Mouse (Mus musculus) heart, embryonic 10.5 days (tissue): Measurements from ENCODE around the gene Timm29. TPM values are rescaled to one million over a fixed set of nuclear protein-coding genes. Genes with fewer than 3 reads are reported as not detected.
"Not testable (repeated sequence)": the region's sequence is repeated elsewhere in the genome, so short reads cannot be mapped to it uniquely, and the experiment has no call there.

Experiments used
- DNase-seq: peaks from one replicate; pipeline ENCODE4 v3.0.0-alpha.2; 2017; ENCODE audit warnings: low spot score
- H3K27ac ChIP-seq: fragments of 300-500 bp; sonication (generic); 2 replicates; pipeline ENCODE4 v1.5.1; 2016; ENCODE audit warnings: mild to moderate bottlenecking
- H3K27me3 ChIP-seq: fragments of 300-500 bp; sonication (generic); 2 replicates; pipeline ENCODE4 v1.6.1; 2016; ENCODE audit warnings: mild to moderate bottlenecking; ENCODE audit not compliant: poor library complexity, insufficient read depth, severe bottlenecking
- H3K36me3 ChIP-seq: fragments of 300-500 bp; sonication (generic); 2 replicates; pipeline ENCODE4 v1.6.1; 2016; ENCODE audit warnings: mild to moderate bottlenecking, moderate library complexity
- H3K4me1 ChIP-seq: fragments of 300-500 bp; sonication (generic); 2 replicates; pipeline ENCODE4 v1.6.1; 2016; ENCODE audit warnings: mild to moderate bottlenecking
- H3K4me3 ChIP-seq: fragments of 300-500 bp; sonication (generic); 2 replicates; pipeline ENCODE4 v1.5.1; 2016; ENCODE audit warnings: mild to moderate bottlenecking, moderate library complexity
- H3K9me3 ChIP-seq: fragments of 300-500 bp; sonication (generic); 2 replicates; pipeline ENCODE4 v1.6.1; 2016; ENCODE audit warnings: mild to moderate bottlenecking, moderate library complexity
- WGBS: fragments of 180-500 bp; shearing (Covaris S2); methylation state at CpG from one replicate; pipeline ENCODE4 v1.1.7; 2016; 5-methylcytosine and 5-hydroxymethylcytosine counted together
- polyA plus RNA-seq: library from polyadenylated mRNA; unstranded; fragments of >200 nt; fragmentation: Nextera tagmentation; extraction: Ambion mirVana; gene quantifications from 2 replicates; pipeline ENCODE4 v1.2.1, GENCODE M21; 2016

Timm29 gene
- polyA plus RNA-seq, 1 experiment from 2014 or later = 33.3 TPM

DNA sequence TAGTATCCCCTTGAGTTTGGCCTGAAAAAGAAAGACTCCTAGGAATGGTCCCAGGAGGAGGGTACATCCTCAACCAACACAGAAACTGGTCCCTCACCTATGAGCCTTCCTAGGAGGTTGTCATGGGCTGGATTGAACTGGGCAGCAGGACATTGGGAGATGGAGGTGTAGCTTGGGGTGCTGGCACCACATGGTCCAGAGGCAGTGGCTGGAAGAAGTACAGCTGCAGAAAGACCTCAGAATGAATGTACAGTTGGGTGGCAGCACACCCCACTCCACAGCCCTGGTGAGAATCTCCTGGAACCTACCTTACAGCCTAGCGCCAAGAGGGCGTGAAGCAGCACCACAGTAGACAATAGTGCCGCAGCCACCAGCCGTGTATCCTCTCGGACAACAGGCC lies 3.0 kb upstream of the Timm29 start:
- 90% methylated on average over 5 of the region's 5 CpGs for WGBS
- Histone ChIP-seq H3K27me3 (no peaks in the 10 kb centered on the region), H3K4me1 (peaks cover 25% of the 10 kb centered on the region), H3K9me3 (no peaks in the 10 kb centered on the region), H3K36me3 (peaks cover 70% of the 10 kb centered on the region), H3K27ac (no peak overlapping the region), H3K4me3 (no peak overlapping the region)
- DNase-seq = no peak

DNA sequence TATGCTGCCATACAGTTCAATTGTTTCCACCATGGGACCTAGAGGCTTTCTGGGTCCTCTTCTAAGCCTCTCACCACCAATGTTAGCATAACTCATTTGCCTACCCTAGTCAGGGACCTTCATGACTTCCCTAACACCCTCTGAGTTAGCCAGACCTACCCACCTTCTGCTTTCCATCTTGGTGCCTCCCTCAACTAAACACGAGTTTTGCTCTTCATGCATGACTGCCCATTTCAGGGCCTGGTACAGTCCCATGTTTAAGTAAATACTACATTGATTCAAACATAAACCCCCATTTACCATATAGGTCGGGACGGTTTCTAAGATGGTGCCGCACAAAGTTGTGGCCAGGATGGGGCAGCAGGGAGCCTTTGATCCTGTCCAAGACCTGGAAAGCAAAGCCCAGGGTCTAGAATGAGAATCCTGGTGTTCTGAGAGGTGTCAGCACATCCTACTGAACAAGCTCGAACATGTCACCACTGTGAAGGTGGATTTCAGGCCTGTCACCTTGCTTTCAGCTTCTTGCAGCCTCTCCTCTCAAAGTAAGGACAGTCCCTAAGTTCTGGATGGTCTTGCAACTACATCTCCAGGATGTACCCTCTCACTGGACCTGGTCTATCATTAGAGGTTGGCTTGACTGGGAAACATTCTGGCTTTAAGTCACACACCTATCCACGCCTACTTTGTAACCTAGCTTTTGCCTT lies 1.2 kb upstream of the Timm29 start:
- H3K27me3 ChIP-seq = no peaks in the 10 kb centered on the region
- no peaks in the 10 kb centered on the region for H3K9me3 ChIP-seq
- H3K27ac ChIP-seq = no peak overlapping the region
- H3K4me1 ChIP-seq = peaks cover 25% of the 10 kb centered on the region
- no peak for DNase-seq
- H3K36me3 ChIP-seq = peaks cover 66% of the 10 kb centered on the region
- H3K4me3 ChIP-seq = peak overlapping the region; percentile 86; the same call in 1 of the 2 replicates
- WGBS = 86% methylated on average over 6 of the region's 6 CpGs

DNA sequence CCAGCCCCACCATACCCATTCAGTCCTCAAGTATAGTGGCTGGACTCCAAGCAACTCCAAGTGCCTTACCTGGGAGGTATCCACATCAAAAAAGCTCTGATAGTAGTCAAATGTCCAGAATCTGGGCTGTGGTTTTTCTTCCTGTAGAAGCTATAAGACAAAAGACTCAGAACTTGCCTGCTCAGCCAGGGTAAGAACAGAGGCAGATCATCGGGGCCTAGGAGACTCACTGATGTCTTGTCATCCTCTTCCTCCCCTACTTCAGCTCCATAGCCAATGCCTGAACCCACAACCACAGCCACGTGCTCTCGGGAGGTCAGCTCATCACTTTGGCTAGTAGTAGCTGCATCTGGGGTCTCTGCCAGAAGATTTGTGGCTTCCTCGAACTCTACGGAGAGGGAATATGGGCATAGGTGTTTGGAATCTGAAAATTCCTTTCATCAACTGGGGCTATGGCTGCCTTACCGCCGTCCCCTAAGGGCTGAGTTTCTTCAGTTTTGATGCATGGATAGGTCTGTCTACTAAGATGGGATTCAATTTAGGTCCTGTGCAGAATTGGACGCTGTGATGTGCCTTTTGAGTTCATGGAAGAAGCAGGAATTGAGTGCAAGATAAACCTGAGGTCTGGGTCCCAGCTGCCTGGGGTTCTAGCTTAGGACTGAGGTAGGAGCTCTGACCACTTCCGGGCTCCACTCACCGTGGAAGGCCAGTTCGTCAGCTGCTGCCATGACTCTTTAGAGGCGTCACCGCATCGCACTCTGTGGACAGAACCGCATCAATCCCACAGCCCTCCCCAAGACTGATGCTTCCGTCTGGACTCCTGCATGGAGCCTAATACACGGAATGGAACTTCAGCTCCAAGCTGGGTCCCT lies 455 bp upstream of the Timm29 start:
- H3K27me3 ChIP-seq = no peaks in the 10 kb centered on the region
- H3K4me1 ChIP-seq = peaks cover 25% of the 10 kb centered on the region
- H3K27ac ChIP-seq = peak overlapping the region; percentile 88
- H3K9me3 ChIP-seq = no peaks in the 10 kb centered on the region
- 22% methylated on average over 17 of the region's 17 CpGs for WGBS
- peaks cover 62% of the 10 kb centered on the region for H3K36me3 ChIP-seq
- H3K4me3 ChIP-seq = peak overlapping the region; percentile 86
- DNase-seq = peak; percentile 80

DNA sequence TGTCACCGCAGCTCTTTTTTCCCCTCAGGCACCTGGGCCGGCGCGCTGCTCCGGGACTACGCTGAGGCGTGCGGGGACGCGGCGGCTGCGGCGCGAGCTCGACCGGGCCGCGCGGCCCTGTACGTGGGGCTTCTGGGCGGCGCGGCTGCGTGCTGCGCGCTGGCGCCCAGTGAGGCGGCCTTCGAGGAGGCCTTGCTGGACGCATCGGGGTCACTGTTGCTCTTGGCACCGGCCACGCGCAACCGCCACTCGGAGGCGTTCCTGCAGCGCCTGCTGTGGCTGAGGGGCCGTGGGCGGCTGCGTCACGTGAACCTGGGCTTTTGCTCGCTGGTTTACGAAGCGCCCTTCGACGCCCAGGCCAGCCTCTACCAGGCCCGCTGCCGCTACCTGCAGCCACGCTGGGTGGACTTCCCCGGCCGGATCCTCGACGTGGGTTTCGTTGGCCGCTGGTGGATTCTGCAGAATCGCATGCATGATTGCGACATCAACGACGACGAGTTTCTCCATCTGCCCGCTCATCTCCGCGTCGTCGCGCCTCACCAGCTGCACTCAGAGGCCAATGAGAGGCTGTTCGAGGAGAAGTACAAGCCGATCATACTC lies 700 bp downstream of the Timm29 start:
- H3K4me3 ChIP-seq = peak overlapping the region; percentile 86
- no peaks in the 10 kb centered on the region for H3K27me3 ChIP-seq
- peak; percentile 83 for DNase-seq
- WGBS = 3% methylated on average over 69 of the region's 69 CpGs
- peaks cover 25% of the 10 kb centered on the region for H3K4me1 ChIP-seq
- H3K9me3 ChIP-seq = no peaks in the 10 kb centered on the region
- peak overlapping the region; percentile 88 for H3K27ac ChIP-seq
- peaks cover 50% of the 10 kb centered on the region for H3K36me3 ChIP-seq

DNA sequence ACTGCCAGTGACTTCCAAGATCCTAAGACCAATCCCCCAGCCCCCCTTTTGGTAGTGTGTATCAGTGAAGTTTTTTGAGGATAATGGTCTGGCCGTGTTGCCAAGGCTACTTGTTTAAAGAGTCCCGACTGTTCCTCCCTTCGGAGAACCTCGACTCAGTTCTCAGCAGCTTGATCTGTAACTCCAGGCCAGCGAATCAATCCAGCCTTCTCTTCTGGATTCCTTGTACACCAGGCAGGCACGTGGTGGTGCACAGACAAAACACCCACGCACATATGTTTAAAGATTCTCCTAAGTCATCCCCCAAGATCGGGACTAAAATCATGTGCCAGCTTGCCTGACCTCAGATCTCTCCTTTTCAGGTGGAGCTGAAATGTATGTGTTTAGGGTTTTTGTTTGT lies 1.8 kb downstream of the Timm29 start:
- H3K4me3 ChIP-seq, H3K9me3 ChIP-seq, H3K27ac ChIP-seq, H3K27me3 ChIP-seq, DNase-seq: not testable (repeated sequence)
- 90% methylated on average over 8 of the region's 8 CpGs for WGBS
- Histone ChIP-seq H3K36me3 (peaks cover 39% of the 10 kb centered on the region), H3K4me1 (peaks cover 25% of the 10 kb centered on the region)

DNA sequence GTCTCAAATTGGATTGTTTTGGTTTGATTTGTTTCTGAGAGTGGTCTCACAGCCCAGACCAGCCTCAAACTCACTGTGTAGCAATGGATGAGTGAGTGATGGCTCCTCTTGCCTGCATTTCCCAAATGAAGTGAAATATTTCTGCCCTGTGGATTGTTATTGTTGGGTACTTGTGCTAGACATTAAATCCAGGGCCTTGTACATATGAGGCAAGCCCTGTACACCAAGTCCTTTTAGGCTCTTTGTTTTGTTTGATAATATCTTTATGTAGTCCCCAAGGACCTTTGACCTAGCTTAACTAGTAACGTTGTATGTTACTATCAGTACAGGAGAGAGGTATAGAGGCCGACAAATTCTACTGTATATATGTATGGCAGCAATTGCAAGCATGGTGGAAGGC lies 2.3 kb downstream of the Timm29 start:
- WGBS = 85% methylated on average over 2 of the region's 2 CpGs
- peaks cover 34% of the 10 kb centered on the region for H3K36me3 ChIP-seq
- no peak for DNase-seq
- H3K4me1 ChIP-seq = peaks cover 25% of the 10 kb centered on the region
- H3K27me3 ChIP-seq = no peaks in the 10 kb centered on the region
- H3K9me3 ChIP-seq = no peaks in the 10 kb centered on the region
- no peak overlapping the region for H3K4me3 ChIP-seq
- no peak overlapping the region for H3K27ac ChIP-seq

DNA sequence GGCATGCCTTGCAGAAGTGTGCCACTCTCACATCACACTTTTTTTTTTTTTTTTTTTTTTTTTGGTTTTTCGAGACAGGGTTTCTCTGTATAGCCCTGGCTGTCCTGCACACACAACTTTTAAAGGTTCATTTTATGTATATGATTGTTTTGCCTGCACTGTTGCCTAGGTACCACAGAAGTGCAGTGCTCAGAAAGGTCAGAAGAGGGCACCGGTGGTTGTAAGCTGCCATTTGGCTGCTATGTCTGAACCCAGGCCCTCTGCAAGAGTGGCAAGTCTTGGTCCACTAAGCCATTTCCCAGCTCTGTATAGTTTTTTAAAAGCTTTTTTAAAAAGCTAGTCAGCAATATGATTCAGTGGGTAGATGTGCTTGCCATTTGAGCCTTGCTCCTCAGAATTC lies 5.7 kb downstream of the Timm29 start:
- 22% methylated on average over 2 of the region's 2 CpGs for WGBS
- DNase-seq = no peak
- H3K9me3 ChIP-seq = no peaks in the 10 kb centered on the region

DNA sequence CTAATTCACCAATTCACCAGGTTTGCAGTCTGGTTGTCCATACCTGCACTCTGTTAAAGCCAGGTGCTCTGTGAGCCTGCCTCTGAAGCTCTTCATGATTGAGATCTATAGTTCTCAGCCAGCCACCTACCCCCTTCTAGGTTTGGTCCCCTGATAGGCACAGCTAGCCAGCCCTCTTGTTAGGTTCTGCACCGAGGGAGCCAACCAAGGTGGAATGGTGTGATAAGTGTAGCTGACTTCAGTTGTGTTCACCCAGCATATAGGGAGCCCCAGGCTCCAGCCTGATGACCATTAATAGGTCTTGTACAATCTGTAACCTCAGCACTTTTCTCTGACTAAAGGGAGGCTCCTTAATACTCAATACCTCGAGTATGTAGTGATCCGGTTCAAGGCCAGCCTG lies 7.7 kb downstream of the Timm29 start:
- no peaks in the 10 kb centered on the region for H3K9me3 ChIP-seq
- H3K27me3 ChIP-seq = no peaks in the 10 kb centered on the region
- H3K27ac ChIP-seq = no peak overlapping the region
- H3K4me1 ChIP-seq = no peaks in the 10 kb centered on the region
- no peak overlapping the region for H3K4me3 ChIP-seq
- no peak for DNase-seq
- H3K36me3 ChIP-seq = peaks cover 11% of the 10 kb centered on the region; the same call in 1 of the 2 replicates
- WGBS = 66% methylated on average over 3 of the region's 3 CpGs

More for the DNA sequence above, 5.7 kb downstream of the Timm29 start:
- Histone ChIP-seq H3K36me3 (peaks cover 23% of the 10 kb centered on the region; the same call in 1 of the 2 replicates), H3K27me3 (no peaks in the 10 kb centered on the region), H3K4me1 (peaks cover 13% of the 10 kb centered on the region), H3K4me3 (no peak overlapping the region), H3K27ac (no peak overlapping the region)

DNA sequence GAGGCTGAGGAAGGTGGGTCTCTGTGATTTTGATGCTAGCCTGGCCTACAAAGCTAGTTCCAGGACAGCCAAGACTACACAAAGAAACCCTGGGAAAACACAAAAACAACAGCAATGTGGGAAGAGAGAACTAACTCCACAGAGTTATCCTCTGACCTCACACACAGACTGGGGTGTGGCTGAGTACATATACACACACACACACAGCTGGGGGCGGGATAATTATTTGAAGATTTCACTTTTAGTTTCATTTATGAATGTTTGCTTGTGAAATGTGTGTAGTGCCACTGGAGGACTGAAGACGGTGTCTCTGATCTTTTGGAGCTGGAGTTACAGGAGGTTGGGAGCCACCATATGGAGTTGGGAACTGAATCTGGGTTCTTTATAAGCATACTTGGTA lies 8.6 kb downstream of the Timm29 start:
- Histone ChIP-seq H3K27ac (no peak overlapping the region), H3K4me1 (no peaks in the 10 kb centered on the region), H3K9me3 (no peaks in the 10 kb centered on the region), H3K36me3 (peaks cover 6% of the 10 kb centered on the region; the same call in 1 of the 2 replicates), H3K4me3 (no peak overlapping the region), H3K27me3 (no peaks in the 10 kb centered on the region)
- DNase-seq = no peak
- 85% methylated on average over 2 of the region's 2 CpGs for WGBS

DNA sequence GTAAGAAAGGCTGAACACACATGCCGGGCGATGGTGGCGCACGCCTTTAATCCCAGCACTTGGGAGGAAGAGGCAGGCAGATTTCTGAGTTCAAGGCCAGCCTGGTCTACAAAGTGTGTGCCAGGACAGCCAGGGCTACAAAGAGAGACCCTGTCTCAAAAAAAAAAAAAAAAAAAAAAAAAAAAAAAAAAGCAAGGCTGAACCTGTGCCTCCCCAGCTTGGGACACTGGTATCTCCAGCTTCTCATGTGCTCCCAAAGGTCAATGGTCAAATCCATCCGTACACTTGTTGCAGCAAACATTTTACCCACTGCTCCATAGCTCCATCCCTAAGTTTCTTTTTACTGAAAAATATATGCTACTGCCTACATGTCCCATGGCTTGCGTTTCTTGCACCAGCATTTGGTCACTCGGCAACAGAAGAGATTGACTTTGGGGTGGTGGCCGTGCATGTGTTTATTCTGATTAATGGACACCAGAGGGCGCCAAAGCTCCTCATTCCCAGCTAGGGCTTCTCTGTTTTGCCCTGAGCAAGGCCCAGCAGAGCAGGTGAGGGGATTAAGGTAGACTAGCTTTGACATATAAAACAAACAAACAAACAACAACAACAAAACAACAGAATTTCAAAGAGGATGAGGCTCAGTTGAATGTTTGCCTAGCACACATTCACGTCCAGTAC lies 9.3 kb downstream of the Timm29 start:
- DNase-seq = peak; percentile 87
- no peaks in the 10 kb centered on the region for H3K27me3 ChIP-seq
- H3K4me3 ChIP-seq = no peak overlapping the region
- no peaks in the 10 kb centered on the region for H3K4me1 ChIP-seq
- 47% methylated on average over 10 of the region's 10 CpGs for WGBS
- no peak overlapping the region for H3K27ac ChIP-seq
- H3K9me3 ChIP-seq = no peaks in the 10 kb centered on the region
- 0 out of 2 replicates have a peak, but pooled peaks cover 2% of the 10 kb centered on the region for H3K36me3 ChIP-seq

DNA sequence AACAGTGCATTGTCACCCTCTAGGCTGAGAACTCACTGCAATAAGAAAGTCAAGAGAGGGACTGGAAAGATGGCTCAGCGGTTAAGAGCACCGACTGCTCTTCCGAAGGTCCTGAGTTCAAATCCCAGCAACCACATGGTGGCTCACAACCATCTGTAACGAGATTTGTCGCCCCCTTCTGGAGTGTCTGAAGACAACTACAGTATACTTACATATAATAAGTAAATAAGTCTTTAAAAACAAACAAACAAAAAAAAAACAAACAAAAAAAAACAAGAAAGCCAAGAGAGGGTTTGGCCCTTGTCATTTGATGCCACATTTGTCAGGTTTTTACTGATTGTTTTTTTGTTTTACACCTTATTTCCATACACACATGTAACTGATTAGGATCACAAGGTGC lies 11.6 kb downstream of the Timm29 start:
- Histone ChIP-seq H3K4me3 (no peak overlapping the region), H3K27ac (no peak overlapping the region), H3K27me3 (no peaks in the 10 kb centered on the region), H3K36me3 (no peaks in the 10 kb centered on the region), H3K4me1 (no peaks in the 10 kb centered on the region), H3K9me3 (no peaks in the 10 kb centered on the region)
- WGBS = 67% methylated on average over 5 of the region's 5 CpGs
- DNase-seq = no peak

DNA sequence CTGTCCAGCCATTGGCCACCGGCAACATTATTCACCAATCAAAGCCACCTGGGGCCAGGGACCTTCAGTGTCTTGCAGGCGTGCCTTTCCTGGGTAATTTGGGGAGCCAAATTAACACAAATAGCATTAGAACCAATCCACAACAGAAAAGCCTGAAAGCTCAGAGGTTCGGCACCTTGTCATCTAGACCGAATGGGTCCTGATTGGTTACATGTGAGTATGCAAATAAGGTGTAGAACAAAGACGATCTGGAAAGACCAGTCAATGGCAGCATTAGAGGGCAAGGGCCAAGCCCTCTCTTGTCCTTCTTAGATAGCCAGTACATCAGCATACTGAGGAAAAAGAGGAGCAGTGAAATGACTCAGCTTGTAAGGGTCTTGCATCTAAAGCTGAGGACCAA lies 13.3 kb downstream of the Timm29 start:
- 73% methylated on average over 5 of the region's 5 CpGs for WGBS
- no peaks in the 10 kb centered on the region for H3K9me3 ChIP-seq
- no peaks in the 10 kb centered on the region for H3K27me3 ChIP-seq
- no peak overlapping the region for H3K4me3 ChIP-seq
- DNase-seq = no peak
- no peaks in the 10 kb centered on the region for H3K4me1 ChIP-seq
- no peaks in the 10 kb centered on the region for H3K36me3 ChIP-seq
- H3K27ac ChIP-seq = no peak overlapping the region
